Mouse (Mus musculus): ENCODE results near the gene Fam131a. TPM values are rescaled to one million over a fixed set of nuclear protein-coding genes. Genes with fewer than 3 reads are reported as not detected.

Gene Fam131a
- 223 and 243 TPM in 2 replicates for polyA plus RNA-seq (2021; fragmentation: Nextera tagmentation)
- long read RNA-seq, experiment 1, transcript Fam131a-201 (6 exons, 2,432 nt), result major isoform, 322 of 455 reads
- long read RNA-seq, experiment 1, transcript Fam131a-205 (7 exons, 962 nt), result minor isoform, 41 of 455 reads
- long read RNA-seq, experiment 1, partial matches to known transcripts, result 77 of 455 reads
- long read RNA-seq, experiment 1, other reads (novel, unspliced or antisense), result 11 of 455 reads
- long read RNA-seq, experiment 2, transcript Fam131a-201 (6 exons, 2,432 nt), result major isoform, 1,288 of 1,607 reads
- long read RNA-seq, experiment 2, transcript Fam131a-205 (7 exons, 962 nt), result minor isoform, 170 of 1,607 reads
- long read RNA-seq, experiment 2, transcript Fam131a-203 (5 exons, 803 nt), result minor isoform, 28 of 1,607 reads
- long read RNA-seq, experiment 2, partial matches to known transcripts, result 84 of 1,607 reads
- long read RNA-seq, experiment 2, other reads (novel, unspliced or antisense), result 37 of 1,607 reads

DNA sequence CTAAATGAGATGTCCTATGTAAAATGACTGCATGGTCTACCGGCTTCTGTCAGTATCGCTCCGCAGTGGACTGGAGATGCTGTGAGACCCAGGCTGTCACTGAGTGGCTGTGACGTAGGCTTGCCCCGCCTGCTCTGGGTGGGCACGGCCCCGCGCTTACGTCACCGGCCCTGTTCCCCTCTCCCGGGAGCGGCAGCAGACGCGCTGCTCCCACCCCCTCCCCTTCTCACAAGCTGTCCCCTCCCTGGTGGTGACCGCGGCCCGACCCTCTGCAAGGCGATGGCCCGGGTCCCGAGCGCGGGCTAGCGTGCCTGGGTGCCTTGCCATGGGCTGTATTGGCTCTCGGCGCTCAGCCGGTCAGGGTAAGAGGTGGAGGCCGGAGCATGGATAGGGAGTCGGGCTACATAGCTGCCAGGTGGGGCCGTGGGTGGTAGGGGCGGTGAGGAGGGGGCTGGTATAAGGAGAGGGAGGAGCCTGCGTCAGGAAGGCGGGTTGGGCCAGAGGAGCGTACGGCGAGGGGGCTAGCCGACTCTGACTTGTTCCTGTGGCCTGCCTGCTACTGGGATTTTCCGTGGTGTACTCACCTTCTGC, at the start of gene Fam131a:
Gene Fam131a (plus strand): TSS at position 131 of the 591 bp plus-strand sequence.

DNA sequence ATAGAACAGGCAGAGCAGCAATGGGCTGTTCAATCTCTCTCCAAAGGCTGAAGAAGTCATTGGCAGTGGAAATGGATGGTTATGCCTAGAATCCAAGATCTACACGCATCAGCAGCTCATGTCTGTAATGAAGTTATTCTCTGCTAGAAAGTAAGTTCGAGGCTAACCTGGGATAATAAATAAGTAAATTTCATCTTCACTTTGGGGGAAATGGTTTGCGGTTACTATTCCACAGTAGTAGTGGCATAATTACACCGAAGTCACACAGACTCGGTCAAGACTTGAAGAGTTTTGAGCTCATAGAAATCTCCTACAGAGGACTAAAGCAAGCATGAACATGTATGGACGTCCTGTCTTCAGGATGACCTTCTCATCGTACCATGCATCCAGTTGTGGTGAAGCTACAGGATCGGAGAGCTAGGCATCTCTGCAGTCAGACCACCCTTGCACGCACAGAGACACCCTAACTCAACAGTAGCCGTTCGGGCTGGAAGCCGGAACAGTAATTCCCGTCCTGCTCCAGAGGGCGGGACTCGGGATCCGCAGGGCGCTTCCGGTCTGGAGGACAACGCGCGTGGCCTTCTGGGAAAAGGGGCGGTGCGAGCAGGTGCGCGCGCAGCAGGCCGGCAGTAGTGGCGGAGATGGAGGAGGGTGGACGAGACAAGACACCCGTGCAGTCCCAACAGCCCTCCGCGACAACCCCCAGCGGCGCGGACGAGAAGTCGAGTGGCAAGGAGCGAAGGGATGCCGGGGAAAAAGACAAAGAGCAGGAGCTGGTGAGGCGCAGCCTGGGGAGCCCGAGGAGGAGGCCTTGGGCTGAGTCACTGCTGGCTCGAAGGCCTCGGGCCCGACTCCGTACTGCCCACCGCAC, 41.7 kb upstream of the Fam131a start, which contains the start of gene Psmd2:
Gene Psmd2 (plus strand): TSS at position 577 of the 871 bp plus-strand sequence.

DNA sequence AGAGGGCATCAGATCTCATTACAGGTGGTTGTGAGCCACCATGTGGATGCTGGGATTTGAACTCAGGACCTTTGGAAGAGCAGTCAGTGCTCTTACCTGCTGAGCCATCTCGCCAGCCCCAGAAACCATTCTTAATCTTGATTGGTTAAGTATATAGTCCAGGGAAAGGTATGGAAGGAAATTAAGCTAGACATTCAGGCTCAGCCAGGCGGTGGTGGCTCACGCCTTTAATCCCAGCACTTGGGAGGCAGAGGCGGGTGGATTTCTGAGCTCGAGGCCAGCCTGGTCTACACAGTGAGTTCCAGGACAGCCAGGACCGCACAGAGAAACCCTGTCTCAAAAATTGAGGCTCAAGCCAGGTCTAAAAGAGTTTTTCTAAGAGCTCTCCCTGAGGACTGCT, 25.0 kb upstream of the Fam131a start, which contains the start of gene Eif4g1:
Gene Eif4g1 (plus strand): TSS at position 301 of the 400 bp plus-strand sequence.

DNA sequence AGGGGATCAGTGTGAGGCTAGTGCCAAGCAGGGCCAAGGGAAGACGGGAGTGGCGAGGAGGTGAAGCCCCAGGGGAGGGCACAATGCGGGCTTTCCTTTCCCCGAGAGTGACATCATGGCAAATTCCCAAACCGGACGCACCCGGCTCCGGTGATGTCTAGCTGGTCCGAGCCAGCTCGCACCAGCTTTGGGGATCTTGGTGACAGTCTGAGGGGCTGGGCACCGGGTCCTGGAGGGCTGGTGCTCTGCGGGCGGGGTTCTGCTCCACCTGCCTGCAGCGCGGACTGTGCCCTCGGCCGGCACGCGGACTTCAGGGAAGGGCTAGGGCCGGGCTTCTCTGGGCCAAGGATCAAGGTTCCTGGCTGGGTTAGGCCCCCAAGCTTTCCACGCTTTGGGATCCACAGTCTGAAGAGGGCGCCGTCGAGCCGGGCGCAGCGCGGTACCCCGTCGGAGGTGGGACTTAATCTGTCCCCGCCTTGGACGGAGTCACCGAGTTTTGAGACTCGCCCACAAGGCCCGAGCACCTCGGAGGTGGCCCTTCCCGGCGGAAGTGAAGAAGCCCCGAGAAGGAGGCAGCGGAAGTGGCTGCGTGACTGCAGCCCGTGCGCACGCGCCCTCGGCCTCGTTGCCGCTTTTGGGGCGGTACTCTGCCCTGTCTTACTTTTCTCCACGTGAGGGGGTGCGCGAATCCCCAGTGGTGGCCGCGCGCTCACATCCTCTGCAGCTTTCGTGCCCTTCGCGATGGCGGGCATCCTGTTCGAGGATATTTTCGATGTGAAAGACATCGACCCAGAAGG, 24.3 kb downstream of the Fam131a start, which contains the start of the genes Polr2h and Clcn2:
Gene Polr2h (plus strand): TSS at position 485 of the 797 bp plus-strand sequence.
Gene Clcn2 (minus strand): TSS at position 566 of the 797 bp plus-strand sequence.

DNA sequence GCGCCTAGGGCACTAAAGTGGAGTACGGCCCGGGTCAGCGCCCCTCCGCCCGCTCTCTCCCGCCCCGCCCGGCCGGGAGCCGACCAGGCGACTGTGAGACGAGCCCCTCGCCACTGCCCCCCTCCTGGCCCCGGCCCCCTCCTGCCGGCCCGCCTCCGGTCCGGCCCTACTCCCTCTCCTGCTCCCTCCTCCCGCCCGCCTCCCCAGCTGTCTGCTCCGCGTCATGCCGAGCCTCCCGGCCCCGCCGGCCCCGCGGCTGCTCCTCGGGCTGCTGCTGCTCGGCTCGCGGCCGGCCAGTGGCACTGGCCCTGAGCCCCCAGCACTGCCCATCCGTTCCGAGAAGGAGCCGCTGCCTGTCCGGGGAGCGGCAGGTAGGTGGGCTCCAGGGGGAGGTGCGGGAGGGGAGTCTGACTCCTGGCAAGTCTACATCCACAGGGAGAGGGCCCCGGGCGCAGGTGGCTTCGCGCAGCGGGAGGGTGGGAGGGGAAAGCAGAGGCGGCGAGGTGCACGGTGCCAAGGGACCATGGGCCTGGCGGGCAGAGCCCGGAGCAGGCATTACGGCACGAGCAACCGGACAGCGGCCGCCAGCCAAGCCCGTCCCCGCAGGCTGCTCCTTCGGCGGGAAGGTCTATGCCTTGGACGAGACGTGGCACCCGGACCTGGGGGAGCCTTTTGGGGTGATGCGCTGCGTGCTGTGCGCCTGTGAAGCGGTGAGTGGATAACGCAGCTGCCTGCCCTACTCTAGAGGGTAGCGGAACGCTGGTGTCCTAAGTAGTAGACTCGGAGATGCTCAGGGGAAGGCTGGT, 40.1 kb downstream of the Fam131a start, which contains the start of gene Chrd:
Gene Chrd (plus strand): TSS at position 203 of the 806 bp plus-strand sequence.

DNA sequence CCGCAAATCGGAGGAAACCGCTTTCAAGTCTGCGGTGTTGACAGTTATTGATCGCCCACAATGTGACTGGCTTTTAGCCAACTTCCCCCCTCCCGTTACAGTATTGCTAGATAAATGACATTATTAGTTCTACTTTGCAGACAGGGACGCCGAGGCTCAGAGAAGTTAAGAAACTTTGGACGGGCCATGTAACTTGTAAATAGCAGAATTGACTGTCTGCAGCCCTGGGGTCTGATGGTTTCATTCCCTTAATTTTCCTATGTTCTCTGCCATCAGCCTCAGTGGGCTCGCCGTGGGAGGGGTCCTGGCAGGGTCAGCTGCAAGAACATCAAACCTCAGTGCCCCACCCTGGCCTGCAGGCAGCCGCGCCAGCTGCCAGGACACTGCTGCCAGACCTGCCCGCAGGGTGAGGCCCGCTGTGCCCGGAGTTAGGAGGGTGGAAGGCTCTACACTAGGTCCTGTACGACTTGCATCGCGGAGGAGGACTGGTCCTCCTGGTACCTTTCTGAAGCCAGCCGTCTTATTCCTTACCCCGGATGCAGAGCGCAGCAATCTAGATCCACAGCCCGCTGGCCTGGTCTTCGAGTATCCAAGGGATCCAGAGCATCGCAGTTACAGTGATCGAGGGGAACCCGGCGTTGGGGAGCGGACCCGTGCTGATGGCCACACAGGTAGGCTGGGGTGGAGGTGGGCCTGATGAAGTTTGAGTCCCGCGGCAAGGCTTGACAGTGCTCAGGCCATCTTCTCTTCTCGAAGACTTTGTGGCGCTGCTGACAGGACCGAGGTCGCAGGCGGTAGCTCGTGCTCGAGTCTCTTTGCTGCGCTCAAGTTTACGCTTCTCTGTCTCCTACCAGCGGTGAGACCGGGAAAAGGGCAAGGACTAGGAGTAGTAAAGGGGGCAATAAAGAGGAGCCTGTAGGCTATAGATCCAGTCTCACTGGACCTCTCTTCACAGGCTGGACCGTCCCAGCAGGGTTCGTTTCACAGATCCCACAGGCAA, 41.0 kb downstream of the Fam131a start, which contains the start of gene Thpo:
Gene Thpo (minus strand): TSS at position 781 of the 1,000 bp plus-strand sequence.

Other genes with a start within 250 kb of the Fam131a start
- 27.9 and 32.3 TPM in 2 replicates for gene Eif2b5, start 194.4 kb upstream of the Fam131a start, polyA plus RNA-seq (2021; fragmentation: Nextera tagmentation)
- 9.0 and 9.6 TPM in 2 replicates for gene Dvl3, start 176.3 kb upstream of the Fam131a start, polyA plus RNA-seq (2021; fragmentation: Nextera tagmentation)
- gene Ap2m1, start 157.8 kb upstream of the Fam131a start, polyA plus RNA-seq (2021; fragmentation: Nextera tagmentation), result 912 and 945 TPM in 2 replicates
- gene Abcf3, start 144.7 kb upstream of the Fam131a start, polyA plus RNA-seq (2021; fragmentation: Nextera tagmentation), result 48.0 and 55.5 TPM in 2 replicates
- 3.9 and 5.3 TPM in 2 replicates for gene Vwa5b2, start 103.8 kb upstream of the Fam131a start, polyA plus RNA-seq (2021; fragmentation: Nextera tagmentation)
- 7.2 and 9.4 TPM in 2 replicates for gene Eef1akmt4, start 81.6 kb upstream of the Fam131a start, polyA plus RNA-seq (2021; fragmentation: Nextera tagmentation)
- 0.35 TPM in 1 of 2 replicates, not detected in the other for gene Gm49333, start 81.6 kb upstream of the Fam131a start, polyA plus RNA-seq (2021; fragmentation: Nextera tagmentation)
- 13.0 and 15.6 TPM in 2 replicates for gene Alg3, start 81.5 kb upstream of the Fam131a start, polyA plus RNA-seq (2021; fragmentation: Nextera tagmentation)
- 10.9 and 11.3 TPM in 2 replicates for gene Camk2n2, start 72.0 kb upstream of the Fam131a start, polyA plus RNA-seq (2021; fragmentation: Nextera tagmentation)
- gene Ece2, start 63.4 kb upstream of the Fam131a start, polyA plus RNA-seq (2021; fragmentation: Nextera tagmentation), result 6.9 and 8.6 TPM in 2 replicates
- 152 TPM in 2 replicates for gene Psmd2, start 41.6 kb upstream of the Fam131a start, polyA plus RNA-seq (2021; fragmentation: Nextera tagmentation)
- gene Eif4g1, start 24.9 kb upstream of the Fam131a start, polyA plus RNA-seq (2021; fragmentation: Nextera tagmentation), result 20.0 and 20.5 TPM in 2 replicates
- gene Polr2h, start 24.4 kb downstream of the Fam131a start, polyA plus RNA-seq (2021; fragmentation: Nextera tagmentation), result 81.3 and 85.4 TPM in 2 replicates
- 9.1 and 10.3 TPM in 2 replicates for gene Clcn2, start 24.5 kb downstream of the Fam131a start, polyA plus RNA-seq (2021; fragmentation: Nextera tagmentation)
- gene Chrd, start 39.9 kb downstream of the Fam131a start, polyA plus RNA-seq (2021; fragmentation: Nextera tagmentation), result 10.3 and 14.1 TPM in 2 replicates
- gene Thpo, start 41.3 kb downstream of the Fam131a start, polyA plus RNA-seq (2021; fragmentation: Nextera tagmentation), result 1.0 and 1.5 TPM in 2 replicates

Measured in layer of hippocampus, adult 6 months (tissue).